Mouse (Mus musculus) urinary bladder, postnatal 10 days (tissue): ENCODE data around the gene Mlf2.

Experiments
- DNase-seq: peaks from one replicate; pipeline ENCODE4 v3.0.0; 2022; ENCODE audit warnings: low spot score

The Mlf2 gene

GRCm38 (mm10) chr6:124913214-124913613 lies 18.0 kb upstream of the Mlf2 start:
- no peak for DNase-seq

DNA sequence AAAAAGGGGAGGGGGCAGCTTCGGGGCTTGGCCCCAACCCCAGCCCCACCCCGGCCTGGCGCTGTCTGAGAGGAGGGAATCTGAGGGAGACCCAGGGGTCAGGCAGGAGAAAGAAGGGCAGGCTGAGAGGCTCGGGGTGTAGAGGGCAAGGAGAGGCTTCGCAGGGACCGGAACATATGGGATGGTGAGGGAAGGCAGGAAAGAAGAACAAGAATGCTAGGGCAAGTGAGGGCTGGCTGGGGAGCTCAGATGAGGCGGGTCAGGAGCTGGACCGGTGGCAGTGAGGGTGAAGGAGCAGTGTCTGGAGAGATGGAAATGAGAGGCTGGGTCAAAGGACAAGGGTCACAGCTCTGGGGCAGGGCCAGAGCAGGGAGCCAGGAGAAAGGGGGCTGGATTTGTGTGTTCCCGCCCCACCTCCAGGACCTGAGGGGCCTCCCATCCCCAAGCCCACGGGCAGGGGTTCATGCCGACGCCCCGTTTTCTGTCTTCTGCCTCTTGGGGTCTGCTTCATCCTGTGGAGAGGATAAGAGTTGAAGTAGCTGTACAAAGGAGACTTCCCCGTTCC lies 17.4 kb upstream of the Mlf2 start:
- no peak for DNase-seq

DNA sequence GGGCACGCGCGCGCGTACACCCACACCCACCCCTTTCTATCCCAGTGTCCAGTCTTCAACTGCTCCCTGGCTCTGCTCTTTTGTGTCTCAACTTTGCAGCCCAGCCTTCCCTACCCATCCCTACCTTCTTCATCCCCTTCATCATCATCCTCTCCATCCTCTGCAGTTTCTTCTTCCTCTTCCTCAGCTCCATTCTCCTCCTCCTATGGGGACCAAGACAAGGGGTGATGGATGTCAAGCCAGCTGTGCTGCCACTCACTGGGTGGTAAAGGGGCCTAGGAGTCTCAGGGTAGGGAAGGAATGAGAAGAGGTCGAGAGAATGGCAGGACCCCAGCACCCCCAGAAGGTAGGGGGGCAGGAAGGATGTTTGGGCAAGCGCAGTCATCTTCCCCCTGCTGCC lies 16.7 kb upstream of the Mlf2 start:
- DNase-seq, result no peak

GRCm38 (mm10) chr6:124915160-124915941 lies 15.8 kb upstream of the Mlf2 start:
- no peak for DNase-seq

DNA sequence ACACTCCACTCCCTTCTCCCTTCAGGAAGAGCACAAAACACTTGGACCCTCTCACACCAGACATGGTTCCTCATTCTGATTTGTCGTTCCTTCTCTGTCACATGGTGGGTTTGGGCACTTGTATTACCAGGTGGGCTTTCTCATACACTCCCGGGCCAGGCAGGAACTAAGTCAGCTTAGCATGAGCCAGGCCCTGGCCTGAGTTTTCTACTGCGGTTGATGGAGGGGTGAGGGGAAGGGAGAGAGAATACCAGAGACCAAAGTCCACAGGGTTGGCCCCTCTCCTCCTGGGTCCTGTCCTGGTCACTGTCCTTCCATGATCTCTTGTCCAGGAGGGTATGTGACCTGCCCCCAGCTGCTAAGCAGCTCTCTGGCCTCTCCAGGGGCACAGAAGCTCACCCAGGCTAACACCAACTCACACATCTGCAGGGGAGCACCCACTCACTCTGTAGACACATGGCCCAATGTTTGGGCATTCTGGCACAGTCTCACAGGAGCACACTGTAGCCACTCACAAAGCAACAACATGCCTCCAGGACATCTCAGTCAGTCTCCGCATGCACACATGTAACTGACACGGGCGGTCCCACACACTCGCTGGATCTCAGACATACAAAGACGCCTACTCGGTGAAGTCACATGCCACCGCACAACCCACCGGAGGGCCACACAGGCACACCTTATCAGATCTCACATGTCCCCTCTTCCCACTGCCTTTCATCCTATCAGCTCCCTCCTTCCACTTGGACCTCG lies 15.1 kb upstream of the Mlf2 start:
- DNase-seq, result no peak

- peak; percentile 70 for DNase-seq
Observed at GRCm38 (mm10) chr6:124916695-124917517, 14.3 kb upstream of the Mlf2 start.

DNA sequence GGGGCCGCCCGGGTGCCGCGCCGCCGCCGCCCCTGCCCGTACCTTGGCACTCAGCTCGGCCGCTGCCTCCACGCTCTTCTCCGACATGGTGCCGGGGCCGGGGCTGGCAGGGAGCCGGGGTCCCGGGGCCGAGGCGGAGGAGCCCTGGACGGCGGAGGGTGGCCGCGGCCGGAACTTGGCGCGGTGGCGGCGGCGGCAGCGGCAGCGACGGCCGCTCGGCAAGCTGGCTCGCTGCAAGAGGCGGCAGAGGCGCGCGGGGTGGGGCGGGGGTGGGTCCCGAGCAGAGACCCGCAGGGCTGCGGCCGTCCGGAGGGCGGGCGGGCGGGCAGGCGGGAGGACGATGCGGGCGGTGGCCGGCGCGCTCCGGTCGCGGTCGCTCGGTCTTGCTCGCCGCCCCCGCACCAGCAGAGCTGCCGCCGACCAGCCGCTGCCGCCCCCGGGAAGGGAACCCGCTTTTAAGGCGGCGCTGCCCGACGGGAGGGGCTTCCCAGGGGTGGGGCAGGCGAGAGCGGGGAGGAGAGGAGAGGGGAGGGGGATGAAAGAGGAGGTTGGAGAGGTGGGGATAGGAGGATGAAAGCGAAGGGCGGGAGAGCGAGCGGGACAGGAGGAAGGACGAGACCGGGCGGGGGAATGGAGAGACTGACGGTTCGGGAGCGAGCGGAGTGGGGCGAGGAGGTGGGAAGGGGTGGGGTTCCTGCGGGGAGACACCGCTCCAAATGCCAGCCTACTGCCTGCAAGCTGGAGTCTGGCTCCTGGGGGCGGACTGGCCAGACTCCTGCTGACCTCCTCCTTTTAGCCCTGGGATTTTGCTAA lies 13.5 kb upstream of the Mlf2 start:
- peak; percentile 67 for DNase-seq

GRCm38 (mm10) chr6:124918331-124918690 lies 12.9 kb upstream of the Mlf2 start:
- DNase-seq, result no peak

- no peak for DNase-seq
Observed at GRCm38 (mm10) chr6:124918890-124919627, 12.1 kb upstream of the Mlf2 start.

DNA sequence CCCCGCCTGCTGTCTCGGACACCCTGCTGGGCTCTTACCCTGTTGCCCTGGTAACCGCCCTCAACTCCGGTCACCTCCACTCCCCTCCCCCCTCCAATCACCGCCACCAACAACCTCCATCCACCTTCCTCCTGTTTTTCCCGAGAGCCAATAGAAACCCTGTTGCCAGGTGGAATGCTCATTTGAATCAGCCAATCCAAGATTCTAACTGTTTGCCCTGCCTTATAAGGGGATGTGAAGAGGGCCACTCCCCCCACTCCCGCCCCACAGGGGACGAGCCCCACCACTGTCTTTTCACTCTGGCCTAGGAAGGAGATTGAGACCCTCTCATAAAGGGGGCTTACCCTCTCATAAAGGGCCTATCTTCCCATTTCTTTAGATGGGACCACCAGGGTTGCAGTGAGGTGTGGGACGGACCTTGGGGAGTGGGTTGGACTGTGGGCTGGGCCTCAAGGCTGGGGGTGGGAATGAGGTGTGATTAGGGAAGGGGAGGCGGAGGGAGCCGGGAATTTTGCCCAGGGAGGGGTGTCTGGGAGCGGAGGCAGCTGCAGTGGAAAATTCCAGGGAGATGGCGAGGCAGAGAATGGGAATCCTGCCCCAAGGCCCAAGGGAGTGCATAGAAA lies 11.4 kb upstream of the Mlf2 start, which contains the start of gene Ptms:
Ptms (minus strand) TSS at position 409 of the 623 bp plus-strand sequence.
- peak; percentile 82 for DNase-seq

DNA sequence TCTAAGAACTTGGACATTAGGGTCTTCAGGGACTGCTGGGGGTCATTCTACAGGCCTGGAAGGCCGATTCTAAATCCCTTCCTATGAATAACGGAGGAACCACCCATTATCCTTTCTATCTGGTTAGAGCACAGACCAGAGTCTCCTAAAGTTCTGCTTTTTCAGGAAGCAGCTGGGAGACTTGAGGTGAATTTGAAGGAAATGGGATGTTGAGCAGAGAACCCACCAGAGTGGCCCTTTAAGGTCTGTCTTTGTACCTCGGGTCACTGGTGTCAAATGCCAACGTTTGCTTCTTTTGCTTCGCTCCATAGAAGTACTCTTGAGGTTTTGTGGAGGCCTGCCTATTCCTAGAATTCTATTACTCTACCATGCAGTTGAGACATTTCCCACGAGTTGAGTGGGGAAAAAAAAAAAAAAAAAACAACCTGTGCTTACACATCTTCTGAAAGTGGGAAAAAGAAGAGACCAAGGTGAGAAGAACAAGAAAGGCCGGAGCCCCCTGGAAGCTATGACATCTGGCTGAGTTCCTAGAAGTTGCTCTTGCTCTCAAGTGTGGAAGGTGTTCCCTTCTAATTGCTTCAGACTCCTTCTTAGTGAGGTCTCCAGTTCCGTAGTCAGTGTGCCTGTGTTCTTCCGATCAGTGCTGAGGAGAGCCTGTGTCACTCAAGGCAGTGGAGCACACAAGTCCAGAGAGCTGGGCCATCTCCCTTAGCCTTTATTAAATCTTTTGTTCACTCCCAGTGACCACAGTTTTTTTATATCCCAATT lies 10.7 kb upstream of the Mlf2 start:
- no peak for DNase-seq

DNA sequence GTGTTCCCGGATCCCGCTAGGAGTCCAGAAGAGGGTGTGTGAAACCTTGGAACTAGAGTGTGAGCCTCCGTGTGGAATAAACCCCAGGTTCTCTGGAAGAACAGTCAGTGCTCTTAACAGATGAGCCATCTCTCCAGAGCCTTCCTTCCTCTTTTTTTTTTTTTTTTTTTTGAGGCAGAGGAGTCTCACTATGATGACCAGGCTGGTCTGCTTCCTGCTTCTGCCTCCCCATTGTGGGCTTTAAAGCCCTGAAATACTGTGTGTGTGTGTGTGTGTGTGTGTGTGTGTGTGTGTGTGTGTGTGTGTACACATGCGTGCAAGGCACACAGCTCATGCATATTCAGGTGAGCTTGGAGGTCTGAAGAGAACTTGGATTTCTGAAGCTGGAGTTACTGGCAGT lies 9.6 kb upstream of the Mlf2 start:
- DNase-seq, result no peak

- DNase-seq, result no peak
Observed at GRCm38 (mm10) chr6:124925173-124925793, 5.9 kb upstream of the Mlf2 start.

DNA sequence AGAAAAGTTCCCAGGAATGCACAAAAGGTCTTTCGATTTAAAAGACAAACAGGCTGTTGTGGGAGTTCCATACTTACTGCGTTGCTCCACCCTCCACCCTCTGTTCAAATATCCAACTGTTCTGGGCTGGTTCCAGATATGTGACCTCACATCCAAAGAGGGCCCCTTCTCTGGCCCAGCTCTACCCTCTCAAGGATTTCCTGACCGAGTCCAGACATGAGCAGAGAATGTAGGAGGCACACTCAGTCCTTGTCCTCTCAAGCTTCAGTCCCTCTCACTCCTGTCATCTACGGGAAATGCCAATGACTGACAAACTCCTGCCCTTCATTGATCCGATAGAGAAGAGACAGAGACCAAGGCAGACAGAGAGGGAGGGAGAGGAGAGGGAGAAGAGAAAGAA lies 5.2 kb upstream of the Mlf2 start:
- no peak for DNase-seq

DNA sequence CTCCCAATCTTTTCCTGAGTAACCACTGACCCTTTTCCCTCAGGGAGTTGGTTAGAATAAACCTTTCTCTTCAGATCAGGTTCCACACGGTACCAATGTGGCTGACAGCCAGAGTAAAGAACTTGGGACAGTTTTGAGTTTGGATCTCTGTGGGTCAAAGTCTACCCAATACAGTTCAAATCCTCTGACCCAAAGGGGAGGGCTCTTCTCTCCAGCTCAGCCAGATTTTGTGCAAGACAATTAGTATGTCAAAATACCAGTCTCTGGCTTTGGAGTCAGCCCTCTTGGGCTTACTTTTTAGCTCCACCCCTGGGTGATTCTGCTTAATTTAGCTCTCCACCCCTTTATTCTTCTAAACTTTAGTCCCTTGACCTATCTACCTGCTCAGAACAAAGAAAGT lies 955 bp upstream of the Mlf2 start:
- no peak for DNase-seq

GRCm38 (mm10) chr6:124931525-124932313 lies 533 bp downstream of the Mlf2 start:
- DNase-seq, result no peak

DNA sequence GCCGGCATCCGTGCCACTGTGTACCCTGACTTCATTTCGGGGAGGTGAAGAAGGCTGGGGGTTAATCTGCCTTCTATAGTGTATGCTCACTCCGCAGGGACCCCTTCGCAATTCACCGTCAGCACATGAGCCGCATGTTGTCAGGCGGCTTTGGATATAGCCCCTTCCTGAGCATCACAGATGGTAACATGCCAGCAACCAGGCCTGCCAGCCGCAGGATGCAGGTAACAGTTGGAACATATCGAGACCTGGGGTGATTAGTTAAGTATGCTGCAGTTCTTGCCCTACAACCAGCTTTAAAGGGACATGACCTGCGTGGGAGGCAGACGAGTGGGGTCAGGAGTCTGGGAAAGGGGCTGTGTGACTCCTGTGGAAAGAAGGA lies 1.1 kb downstream of the Mlf2 start:
- no peak for DNase-seq

DNA sequence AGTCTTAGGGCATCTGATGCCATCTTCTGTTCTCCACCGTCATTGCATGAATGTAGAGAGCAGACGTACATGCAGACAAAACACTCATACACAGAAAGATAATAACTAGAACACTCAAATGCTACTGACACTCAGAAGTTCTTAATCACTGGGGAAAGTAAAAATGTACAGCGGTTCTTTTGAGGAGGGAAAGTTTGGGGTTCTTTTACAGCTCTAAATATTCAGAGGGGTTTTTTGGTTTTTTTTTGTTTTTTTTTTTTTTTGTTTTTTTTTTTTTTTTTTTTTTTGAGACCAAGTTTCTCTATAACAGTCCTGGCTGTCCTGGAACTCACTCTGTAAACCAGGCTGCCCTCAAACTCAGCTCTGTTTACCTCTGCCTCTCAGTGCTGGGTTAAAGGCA lies 1.9 kb downstream of the Mlf2 start:
- DNase-seq, result no peak
